Mouse (Mus musculus) gonadal fat pad, adult 2 months (tissue): ENCODE data around the gene 3830406C13Rik. TPM values are rescaled to one million over a fixed set of nuclear protein-coding genes. Genes with fewer than 3 reads are reported as not detected.
"Not testable (repeated sequence)": the region's sequence is repeated elsewhere in the genome, so short reads cannot be mapped to it uniquely, and the experiment has no call there.

Experiments
- DNase-seq: peaks from one replicate; pipeline ENCODE4 v3.0.0-alpha.2; 2012; ENCODE audit warnings: low read depth
- polyA plus RNA-seq: library from polyadenylated mRNA; depleted of rRNA; stranded (reverse); fragments of >200 nt; gene quantifications from 2 replicates; pipeline ENCODE4 v1.2.3, GENCODE M21; 2012; rRNA removed

The 3830406C13Rik gene
- 9.9 and 14.4 TPM in 2 replicates for polyA plus RNA-seq

GRCm38 (mm10) chr14:12284141-12284912 is at the start of gene 3830406C13Rik:
3830406C13Rik (plus strand) TSS chr14:12284173.
- peak; percentile 27 for DNase-seq

- no peak for DNase-seq
These were observed 40.2 kb upstream of the 3830406C13Rik start for GRCm38 (mm10) chr14:12243726-12244125.

DNA sequence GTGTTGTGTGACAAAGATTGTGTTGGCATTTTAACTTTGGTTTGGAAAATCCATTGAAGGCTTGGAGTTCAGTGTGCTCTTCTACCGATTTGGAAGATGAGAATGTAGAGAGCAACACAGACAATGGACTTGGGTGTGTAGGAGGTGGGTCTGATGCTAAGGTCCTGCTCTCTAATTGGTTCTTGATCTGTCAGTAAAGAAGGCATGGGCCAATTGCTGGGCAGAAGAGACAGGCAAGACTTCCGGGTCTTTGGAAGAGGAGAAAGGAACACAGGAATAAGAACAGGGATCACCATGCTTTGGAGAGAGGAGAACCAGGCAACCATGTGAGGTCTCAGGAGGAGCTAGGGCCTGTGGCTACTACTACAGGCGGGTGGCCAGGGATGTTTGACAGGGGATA is 7.9 kb upstream of the 3830406C13Rik start:
- no peak for DNase-seq

DNA sequence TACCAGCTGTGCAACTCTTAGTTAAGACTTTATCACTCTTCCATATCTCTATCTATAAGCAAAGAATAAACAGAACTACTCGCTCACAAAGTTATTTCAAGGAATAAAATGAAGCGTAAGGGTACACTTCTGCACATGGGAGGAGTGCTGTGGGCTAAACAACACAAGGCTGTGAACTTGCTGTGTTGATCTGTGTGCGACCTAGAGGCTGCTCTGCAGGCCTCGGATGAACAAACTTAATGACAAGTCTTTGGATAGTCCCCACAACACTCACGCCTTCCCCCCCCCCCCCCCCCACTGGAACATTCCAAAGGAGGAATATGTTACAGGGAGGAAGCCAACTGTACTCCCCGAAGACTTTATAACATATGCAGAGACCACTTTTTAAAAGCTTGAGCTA is 332 bp upstream of the 3830406C13Rik start, which contains the start of gene Gm49355:
TSS of gene Gm49355 (plus strand) at position 336 of the 400 bp plus-strand sequence.
- DNase-seq = no peak

DNA sequence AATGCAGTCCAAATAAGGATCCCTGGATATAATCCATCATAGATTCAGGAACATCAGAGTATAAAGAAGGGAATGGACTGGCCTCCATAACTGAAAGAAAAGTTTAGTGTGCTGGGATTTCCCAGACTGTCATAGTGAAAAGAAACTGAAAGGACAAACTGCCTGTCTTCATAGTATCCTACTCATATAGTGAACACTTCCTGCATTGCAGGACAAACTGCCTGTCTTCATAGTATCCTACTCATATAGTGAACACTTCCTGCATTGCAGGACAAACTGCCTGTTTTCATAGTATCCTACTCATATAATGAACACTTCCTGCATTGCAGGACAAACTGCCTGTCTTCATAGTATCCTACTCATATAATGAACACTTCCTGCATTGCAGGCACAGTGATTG is 5.8 kb downstream of the 3830406C13Rik start:
- DNase-seq = not testable (repeated sequence)

GRCm38 (mm10) chr14:12296391-12296790 is 12.4 kb downstream of the 3830406C13Rik start:
- no peak for DNase-seq

- no peak for DNase-seq
These were observed 15.2 kb downstream of the 3830406C13Rik start for GRCm38 (mm10) chr14:12299171-12299570.

- DNase-seq = no peak
These were observed 15.7 kb downstream of the 3830406C13Rik start for GRCm38 (mm10) chr14:12299654-12300053.

DNA sequence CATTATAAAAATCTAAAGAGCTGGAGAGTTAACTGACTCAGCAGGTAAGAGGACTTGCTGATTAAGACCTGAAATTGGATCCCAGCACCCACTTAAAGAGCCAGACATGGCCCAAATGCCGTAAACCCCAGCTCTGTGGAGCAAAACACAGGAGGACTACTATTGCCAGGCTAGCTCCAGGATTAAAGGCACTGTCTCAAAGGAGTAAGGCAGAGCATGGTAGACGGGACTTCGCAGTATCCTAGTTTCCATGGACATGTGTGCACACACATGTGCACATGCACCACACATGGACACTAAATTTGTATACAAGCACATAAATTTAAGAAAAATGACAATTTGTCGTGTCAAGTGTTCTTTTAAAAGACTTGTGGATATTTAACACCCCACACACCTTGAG is 16.3 kb downstream of the 3830406C13Rik start:
- no peak for DNase-seq

DNA sequence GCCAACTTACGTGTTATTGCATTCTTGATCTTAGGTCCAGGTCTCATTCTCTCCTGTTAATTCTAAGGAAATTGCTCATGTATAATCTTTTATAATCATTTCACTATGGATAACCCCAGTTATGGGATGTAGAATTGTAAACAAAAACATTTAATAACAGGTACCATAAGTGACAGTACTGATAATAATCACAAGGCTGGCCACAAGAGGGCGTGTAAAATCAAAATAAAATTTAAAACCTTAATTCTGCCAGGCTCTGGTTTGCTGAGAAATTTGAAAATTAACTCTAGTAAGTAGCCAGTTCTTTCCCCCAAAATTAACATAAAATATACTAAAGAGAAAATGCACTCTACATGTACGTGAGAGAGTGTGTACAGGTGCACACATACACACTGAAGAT is 16.7 kb downstream of the 3830406C13Rik start:
- no peak for DNase-seq

DNA sequence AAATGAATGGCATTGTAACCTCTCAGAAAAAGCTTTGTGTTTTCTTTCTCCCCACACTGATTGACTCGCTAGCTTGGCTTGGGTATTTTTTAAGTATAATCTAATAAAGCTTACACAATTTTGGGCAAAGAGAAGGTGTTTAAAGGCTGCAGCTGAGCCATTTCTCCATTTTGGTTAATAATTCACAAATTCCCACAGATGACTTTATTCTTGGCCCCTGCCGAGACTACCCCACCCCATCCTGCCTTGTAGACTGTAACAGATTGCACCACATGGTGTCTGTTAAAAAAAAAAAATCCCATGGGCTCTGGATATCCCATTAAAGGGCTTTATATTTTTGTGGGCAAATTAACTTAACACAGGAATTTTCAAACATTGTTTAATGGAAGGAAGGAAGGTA is 19.1 kb downstream of the 3830406C13Rik start:
- DNase-seq = no peak

DNA sequence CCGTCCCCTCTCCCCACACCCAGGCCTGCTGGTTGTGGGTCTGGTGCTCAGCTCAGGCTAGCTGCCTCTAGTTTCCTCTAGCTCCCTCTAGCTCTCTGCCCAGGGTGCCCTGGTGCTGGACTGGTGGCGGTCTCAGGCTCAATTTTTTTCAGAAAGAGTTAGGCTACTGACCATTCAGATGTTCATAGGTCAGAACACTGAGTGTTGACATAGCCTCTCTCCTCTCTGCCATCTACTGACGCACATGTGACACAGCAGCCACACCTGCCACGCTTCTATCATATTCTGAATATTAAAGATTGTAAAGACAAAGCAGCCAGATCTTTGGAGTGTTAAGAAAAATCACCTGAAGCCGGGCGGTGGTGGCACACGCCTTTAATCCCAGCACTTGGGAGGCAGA is 49.6 kb downstream of the 3830406C13Rik start:
- no peak for DNase-seq

- no peak for DNase-seq
These were observed 51.0 kb downstream of the 3830406C13Rik start for GRCm38 (mm10) chr14:12334925-12335324.

DNA sequence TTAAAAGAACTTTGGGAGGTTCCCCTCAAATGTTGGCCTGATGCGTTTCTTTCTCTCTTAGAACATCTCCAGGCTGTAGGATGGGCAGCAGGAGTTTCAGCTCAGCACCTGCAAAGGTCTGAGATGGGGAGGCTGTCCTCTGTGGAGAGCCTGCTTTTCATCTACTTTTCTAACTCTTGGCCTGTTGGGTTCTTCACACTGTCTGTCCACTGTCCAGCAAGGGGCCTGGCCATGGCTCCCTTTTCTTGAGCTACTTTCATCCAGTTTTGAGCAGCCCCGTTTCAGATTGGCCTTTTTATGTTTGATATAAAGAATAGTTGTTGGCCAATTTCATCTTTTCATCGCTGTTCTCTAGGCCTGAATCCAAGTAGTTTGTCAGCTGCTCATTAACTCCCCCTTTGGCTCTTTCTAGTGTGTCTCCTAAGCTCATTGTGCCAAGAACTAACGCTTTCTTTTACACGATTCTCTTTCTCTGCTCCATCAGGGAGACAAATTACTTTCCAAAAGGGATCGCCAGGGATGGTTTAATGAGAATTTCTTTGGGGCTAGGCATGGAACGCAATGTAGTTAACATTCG is 53.5 kb downstream of the 3830406C13Rik start:
- DNase-seq = no peak

DNA sequence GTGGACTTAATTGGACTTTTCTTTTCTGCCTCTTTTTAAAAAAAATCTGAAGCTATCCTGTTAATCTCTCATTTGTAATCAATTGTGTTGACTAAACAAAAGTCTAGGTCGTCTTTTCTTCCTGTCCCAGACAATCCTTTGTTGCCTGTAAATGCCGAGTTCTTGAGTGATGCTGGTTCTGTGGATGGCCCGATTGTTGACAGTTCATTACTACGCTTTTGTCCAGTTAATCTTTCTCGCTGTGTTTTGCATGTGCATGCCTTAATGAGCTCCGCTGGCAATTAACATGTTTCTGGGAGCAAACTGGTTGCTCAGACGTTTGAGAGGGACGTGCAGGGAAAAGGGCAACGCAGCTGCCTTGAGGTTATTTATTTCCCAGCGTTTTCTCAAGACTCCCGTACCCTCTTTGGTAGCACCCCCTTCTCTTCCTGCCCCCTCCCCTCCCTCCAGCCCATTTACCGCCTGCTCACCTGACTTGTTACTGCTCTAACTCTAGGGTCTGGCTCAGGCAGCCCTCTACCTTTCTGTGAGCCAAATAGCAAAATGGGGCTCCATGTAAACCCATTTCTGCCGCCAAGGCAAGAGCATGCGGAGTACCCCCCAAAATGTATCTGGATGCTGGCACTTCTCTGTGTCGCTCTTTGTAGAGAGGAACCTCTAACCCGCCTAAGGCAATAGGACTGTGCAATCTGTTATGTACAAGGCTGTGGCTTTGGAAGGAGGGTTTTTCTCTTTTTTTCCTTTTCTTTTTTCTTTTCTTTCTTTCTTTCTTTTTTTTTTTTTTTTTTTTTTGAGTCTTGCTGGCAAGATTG is 54.2 kb downstream of the 3830406C13Rik start:
- DNase-seq = no peak

DNA sequence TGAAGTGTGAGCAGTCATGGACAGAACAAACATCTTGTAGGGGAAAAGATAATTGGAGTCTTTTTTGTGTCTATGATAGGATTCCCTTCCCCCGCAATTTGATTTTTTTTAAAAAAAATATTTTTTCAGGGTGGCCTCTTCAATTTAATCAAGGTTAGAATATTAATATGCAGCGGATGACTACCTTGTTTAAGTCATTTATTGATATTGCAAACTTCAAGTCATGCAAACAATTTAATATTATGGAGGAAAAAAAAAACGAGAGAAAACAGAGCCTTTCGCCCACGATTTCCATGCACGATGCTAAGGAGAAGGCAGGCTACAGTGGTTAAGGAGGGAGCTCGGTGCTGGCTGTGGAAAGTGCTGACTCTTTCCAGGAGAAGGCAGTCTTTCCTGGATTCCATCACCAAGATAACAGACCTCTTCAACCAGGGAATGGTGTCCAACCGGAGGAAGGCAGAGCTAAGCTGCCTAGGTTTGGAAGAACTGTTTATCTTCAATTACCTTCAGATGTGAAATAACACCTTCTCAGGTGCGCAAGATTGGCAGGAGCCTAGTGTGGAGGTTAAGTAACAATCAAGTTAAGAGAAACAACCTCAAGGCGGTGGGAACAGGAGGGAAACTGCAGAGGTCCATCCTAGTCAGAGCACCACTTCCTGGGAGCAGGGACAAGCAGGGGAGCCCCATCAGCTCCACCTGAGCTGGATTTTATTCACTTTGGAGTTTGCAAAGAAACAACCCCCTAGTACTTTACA is 55.0 kb downstream of the 3830406C13Rik start:
- DNase-seq = no peak

DNA sequence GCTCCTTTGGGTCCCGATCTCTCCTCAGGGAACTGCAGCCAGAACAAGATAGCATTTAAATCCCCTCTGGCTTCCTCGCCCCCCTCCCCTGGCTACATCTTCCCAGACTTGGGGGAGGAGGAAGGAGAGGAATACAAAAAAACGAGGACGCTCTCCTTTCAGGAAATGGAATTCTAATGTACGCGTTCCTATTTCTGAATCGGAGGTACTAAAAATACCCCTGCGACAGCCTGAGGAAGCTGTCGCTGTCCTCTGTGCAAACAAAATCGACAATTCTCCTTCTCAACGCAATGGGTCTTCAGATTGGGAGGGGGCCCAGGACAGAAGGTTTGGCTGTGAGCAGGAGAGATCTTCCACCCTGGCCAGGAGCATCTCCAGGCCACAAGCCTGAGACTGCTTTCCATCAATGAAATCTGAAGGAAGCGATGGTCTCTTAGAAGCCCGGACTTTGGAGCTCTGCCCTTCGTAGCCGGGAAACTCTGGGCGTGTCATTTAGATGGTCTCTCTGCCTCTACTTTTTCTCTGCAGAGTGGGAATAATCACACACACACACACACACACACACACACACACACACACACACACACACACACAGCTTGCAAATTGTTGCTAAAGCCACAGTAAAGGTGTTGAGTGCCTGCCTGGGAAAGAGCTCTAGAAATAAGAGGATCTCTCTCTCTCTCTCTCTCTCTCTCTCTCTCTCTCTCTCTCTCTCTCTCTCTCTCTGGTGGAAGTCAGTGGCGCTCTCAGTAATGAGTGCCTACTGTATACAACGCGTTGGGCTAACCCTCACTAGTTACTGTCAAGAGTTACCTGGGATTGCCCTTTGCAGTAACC is 56.5 kb downstream of the 3830406C13Rik start:
- DNase-seq = no peak

DNA sequence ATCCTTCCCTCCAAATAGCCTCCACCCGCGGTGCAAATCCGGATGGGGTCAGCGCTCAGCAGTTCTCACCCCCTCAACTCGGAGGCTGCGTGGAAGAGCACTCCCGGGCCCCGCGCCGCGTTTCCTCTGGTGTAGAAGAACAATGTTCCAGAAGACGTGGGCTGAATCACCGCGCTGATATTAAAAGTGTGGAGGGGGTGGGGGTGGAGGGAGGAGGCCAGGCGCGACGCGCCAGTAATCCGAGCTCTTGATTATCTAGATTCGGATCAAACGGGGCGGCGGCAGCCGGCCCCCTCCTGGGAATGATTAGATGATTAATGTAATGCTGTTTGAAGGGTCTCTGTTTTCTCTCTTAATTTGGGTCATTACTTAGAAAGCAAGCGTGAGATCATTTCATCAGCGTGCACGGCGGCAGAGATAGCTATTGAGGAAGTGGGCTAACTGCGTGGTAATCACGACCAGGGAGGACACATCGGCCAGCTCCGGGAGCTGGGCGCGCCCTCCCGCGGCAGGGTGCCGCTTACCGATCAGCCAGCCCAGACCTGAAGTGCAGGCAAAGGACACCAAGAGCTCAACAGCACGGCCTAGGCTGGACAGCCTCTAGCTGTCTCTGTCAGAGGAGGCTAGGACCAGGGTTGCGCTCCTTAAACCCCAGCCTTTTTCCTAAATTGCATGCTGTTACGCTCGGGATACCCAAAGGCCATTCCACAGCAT is 57.3 kb downstream of the 3830406C13Rik start:
- DNase-seq = no peak

DNA sequence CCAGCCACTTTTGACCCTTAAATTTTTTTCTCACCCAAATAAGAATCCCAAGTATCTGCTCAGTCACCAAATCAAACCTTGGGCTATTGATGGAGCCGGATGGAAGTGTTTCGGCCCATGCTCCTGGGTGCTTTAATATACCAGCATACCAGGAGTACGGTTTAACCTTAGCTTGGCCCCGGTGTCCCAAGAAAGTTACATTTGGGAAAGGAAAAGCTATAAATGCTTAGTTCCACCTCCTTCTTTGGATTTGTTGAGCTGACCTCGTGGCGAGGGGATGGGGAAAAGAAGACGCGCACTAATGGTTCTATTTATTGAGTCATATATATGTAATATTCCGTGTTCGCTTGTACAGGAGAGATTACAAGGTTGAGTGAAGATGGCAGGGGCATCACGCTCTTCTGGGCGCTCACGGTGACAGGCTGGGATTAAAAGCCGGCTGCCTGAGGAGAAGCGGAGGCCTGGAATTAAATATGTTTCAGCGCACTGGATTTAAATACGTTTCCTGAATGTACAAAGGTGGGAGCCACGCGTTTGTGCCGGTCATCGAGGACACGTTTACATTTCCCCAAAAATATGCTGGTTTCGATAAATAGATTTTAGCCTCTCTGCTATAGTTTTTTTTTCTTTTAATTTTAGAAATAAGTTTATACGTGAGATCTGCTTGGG is 58.0 kb downstream of the 3830406C13Rik start:
- DNase-seq = no peak
